Mouse (Mus musculus) heart, embryonic 14.5 days (tissue): Measurements from ENCODE around the gene Cldn10. TPM values are rescaled to one million over a fixed set of nuclear protein-coding genes. Genes with fewer than 3 reads are reported as not detected.

Experiments
- ATAC-seq: fragments of 200-750 bp; cut with Nextera tagmentation; 2 replicates; pipeline ENCODE4 v1.8.0; 2017; ENCODE audit warnings: low read depth, moderate TSS enrichment; ENCODE audit not compliant: insufficient number of reproducible peaks, insufficient read depth, low FRiP score
- H3K27ac ChIP-seq, 2 experiments: fragments of 200-500 bp in 1 of 2; fragments of 300-500 bp in 1 of 2; sonication (generic) in 1 of 2; replicated peaks in 1 of 2; 2 replicates each; pipeline ENCODE4 v1.5.1; 2012 to 2014; ENCODE audit warnings: low read depth in 2 of 2, low read length in 2 of 2, control low read depth in 1 of 2, mild to moderate bottlenecking in 1 of 2, mixed read lengths in 1 of 2; ENCODE audit not compliant: control insufficient read depth in 1 of 2, insufficient read depth in 1 of 2
- H3K27me3 ChIP-seq: fragments of 300-500 bp; sonication (generic); 2 replicates; pipeline ENCODE4 v1.6.1; 2014; ENCODE audit warnings: mild to moderate bottlenecking, low read length, control low read depth; ENCODE audit not compliant: control insufficient read depth, insufficient read depth
- H3K36me3 ChIP-seq: fragments of 300-500 bp; sonication (generic); 2 replicates; pipeline ENCODE4 v1.6.1; 2014; ENCODE audit warnings: mild to moderate bottlenecking, control low read depth, low read length, mixed read lengths; ENCODE audit not compliant: control insufficient read depth, insufficient read depth
- H3K4me1 ChIP-seq, 2 experiments: fragments of 200-500 bp in 1 of 2; fragments of 300-500 bp in 1 of 2; sonication (generic) in 1 of 2; 2 replicates each; pipeline ENCODE4 v1.6.1; 2012 to 2014; ENCODE audit warnings: low read length in 2 of 2, control low read depth in 1 of 2, mixed read lengths in 1 of 2; ENCODE audit not compliant: control insufficient read depth in 2 of 2, insufficient read depth in 2 of 2
- H3K4me2 ChIP-seq: fragments of 300-500 bp; sonication (generic); 2 replicates; pipeline ENCODE4 v1.6.1; 2014; ENCODE audit warnings: mild to moderate bottlenecking, low read length
- H3K4me3 ChIP-seq, 2 experiments: fragments of 200-500 bp in 1 of 2; fragments of 300-500 bp in 1 of 2; sonication (generic) in 1 of 2; 2 replicates each; pipeline ENCODE4 v1.5.1; 2012 to 2014; ENCODE audit warnings: low read length in 2 of 2, mild to moderate bottlenecking in 2 of 2, control low read depth in 1 of 2, low read depth in 1 of 2, moderate library complexity in 1 of 2; ENCODE audit not compliant: control insufficient read depth in 1 of 2, insufficient read depth in 1 of 2
- H3K9ac ChIP-seq: fragments of 300-500 bp; sonication (generic); 2 replicates; pipeline ENCODE4 v1.6.1; 2014; ENCODE audit warnings: mild to moderate bottlenecking, low read length
- H3K9me3 ChIP-seq: fragments of 300-500 bp; sonication (generic); 2 replicates; pipeline ENCODE4 v1.6.1; 2016; ENCODE audit warnings: low read length, control low read depth; ENCODE audit not compliant: control insufficient read depth
- WGBS: fragments of 180-500 bp; shearing (Covaris S2); extraction: QIAGEN DNeasy Blood & Tissue Kit; methylation state at CpG from one replicate; pipeline ENCODE4 v1.1.7; 2014; 5-methylcytosine and 5-hydroxymethylcytosine counted together
- polyA plus RNA-seq: library from polyadenylated mRNA; unstranded; fragments of >200 nt; fragmentation: Nextera tagmentation; extraction: Ambion mirVana; gene quantifications from 2 replicates; pipeline ENCODE4 v1.2.1, GENCODE M21; 2014

Gene Cldn10
- polyA plus RNA-seq, 1 experiment from 2014 or later: 0.45 TPM

- Histone ChIP-seq H3K27me3 (no peaks in the 10 kb centered on the region), H3K9ac (no peak overlapping the region), H3K4me1 (no peaks in the 10 kb centered on the region), H3K36me3 (no peaks in the 10 kb centered on the region), H3K9me3 (no peaks in the 10 kb centered on the region), H3K27ac (no peak overlapping the region), H3K4me2 (no peak overlapping the region), H3K4me3 (no peak overlapping the region)
- no peak for ATAC-seq
- 58% methylated on average over 5 of the region's 5 CpGs for WGBS
Measured at GRCm38 (mm10) chr14:118839416-118839815, 51.7 kb downstream of the Cldn10 start.

- H3K4me2 ChIP-seq: no peak overlapping the region
- H3K36me3 ChIP-seq: no peaks in the 10 kb centered on the region
- H3K4me1 ChIP-seq: no peaks in the 10 kb centered on the region
- no peak for ATAC-seq
- H3K9ac ChIP-seq: no peak overlapping the region
- no peaks in the 10 kb centered on the region for H3K27me3 ChIP-seq
- 86% methylated on average over 1 of the region's 1 CpGs for WGBS
- no peak overlapping the region for H3K27ac ChIP-seq
- no peaks in the 10 kb centered on the region for H3K9me3 ChIP-seq
- no peak overlapping the region for H3K4me3 ChIP-seq
Measured at GRCm38 (mm10) chr14:118840027-118840426, 52.3 kb downstream of the Cldn10 start.

- WGBS: 86% methylated on average over 3 of the region's 3 CpGs
- no peak overlapping the region for H3K27ac ChIP-seq
- no peak for ATAC-seq
Measured at GRCm38 (mm10) chr14:118842353-118842752, 54.6 kb downstream of the Cldn10 start.

GRCm38 (mm10) chr14:118846834-118847233, 59.1 kb downstream of the Cldn10 start:
- Histone ChIP-seq H3K9me3 (no peaks in the 10 kb centered on the region), H3K4me3 (no peak overlapping the region), H3K27ac (no peak overlapping the region), H3K27me3 (no peaks in the 10 kb centered on the region), H3K4me2 (no peak overlapping the region), H3K36me3 (no peaks in the 10 kb centered on the region), H3K9ac (no peak overlapping the region), H3K4me1 (no peaks in the 10 kb centered on the region)
- 90% methylated on average over 10 of the region's 10 CpGs for WGBS
- no peak for ATAC-seq

More at GRCm38 (mm10) chr14:118842353-118842752, 54.6 kb downstream of the Cldn10 start:
- Histone ChIP-seq H3K4me3 (no peak overlapping the region), H3K27me3 (no peaks in the 10 kb centered on the region), H3K9ac (no peak overlapping the region), H3K36me3 (no peaks in the 10 kb centered on the region), H3K9me3 (no peaks in the 10 kb centered on the region), H3K4me1 (no peaks in the 10 kb centered on the region), H3K4me2 (no peak overlapping the region)

- Histone ChIP-seq H3K9ac (no peak overlapping the region), H3K4me1 (no peaks in the 10 kb centered on the region), H3K27ac (no peak overlapping the region), H3K4me3 (no peak overlapping the region), H3K9me3 (no peaks in the 10 kb centered on the region), H3K36me3 (no peaks in the 10 kb centered on the region), H3K27me3 (no peaks in the 10 kb centered on the region; the same call in 1 of the 2 replicates), H3K4me2 (no peak overlapping the region)
- ATAC-seq: no peak
- 76% methylated on average over 7 of the region's 7 CpGs for WGBS
Measured at GRCm38 (mm10) chr14:118848171-118848570, 60.5 kb downstream of the Cldn10 start.

GRCm38 (mm10) chr14:118850011-118850695, 62.4 kb downstream of the Cldn10 start:
- H3K4me1 ChIP-seq: 0 out of 4 replicates have a peak, but pooled peaks cover under 1 to 12% of the 10 kb centered on the region in 2 experiments
- 58% methylated on average over 11 of the region's 11 CpGs for WGBS
- H3K9me3 ChIP-seq: no peaks in the 10 kb centered on the region
- no peak overlapping the region for H3K9ac ChIP-seq
- no peak overlapping the region for H3K4me2 ChIP-seq
- no peak overlapping the region for H3K4me3 ChIP-seq
- ATAC-seq: no peak
- H3K36me3 ChIP-seq: no peaks in the 10 kb centered on the region
- H3K27me3 ChIP-seq: peaks cover 8% of the 10 kb centered on the region
- no peak overlapping the region for H3K27ac ChIP-seq

- no peak overlapping the region for H3K4me3 ChIP-seq
- ATAC-seq: no peak
- H3K27ac ChIP-seq: no peak overlapping the region
- 53% methylated on average over 4 of the region's 4 CpGs for WGBS
- H3K4me2 ChIP-seq: no peak overlapping the region
- peaks cover 8% of the 10 kb centered on the region for H3K27me3 ChIP-seq
- H3K9me3 ChIP-seq: no peaks in the 10 kb centered on the region
- H3K36me3 ChIP-seq: no peaks in the 10 kb centered on the region
- 0 out of 4 replicates have a peak, but pooled peaks cover 3 to 14% of the 10 kb centered on the region in 2 experiments for H3K4me1 ChIP-seq
- no peak overlapping the region for H3K9ac ChIP-seq
Measured at GRCm38 (mm10) chr14:118850696-118851035, 63.0 kb downstream of the Cldn10 start.
